Mouse (Mus musculus) cerebellum, postnatal 14 days (tissue): ENCODE data around the gene Rab5c.

Source experiments
- DNase-seq, 2 experiments: peaks; one replicate each; pipeline ENCODE4 v3.0.0; 2021; ENCODE audit warnings: mixed read lengths in 2 of 2

The Rab5c gene

DNA sequence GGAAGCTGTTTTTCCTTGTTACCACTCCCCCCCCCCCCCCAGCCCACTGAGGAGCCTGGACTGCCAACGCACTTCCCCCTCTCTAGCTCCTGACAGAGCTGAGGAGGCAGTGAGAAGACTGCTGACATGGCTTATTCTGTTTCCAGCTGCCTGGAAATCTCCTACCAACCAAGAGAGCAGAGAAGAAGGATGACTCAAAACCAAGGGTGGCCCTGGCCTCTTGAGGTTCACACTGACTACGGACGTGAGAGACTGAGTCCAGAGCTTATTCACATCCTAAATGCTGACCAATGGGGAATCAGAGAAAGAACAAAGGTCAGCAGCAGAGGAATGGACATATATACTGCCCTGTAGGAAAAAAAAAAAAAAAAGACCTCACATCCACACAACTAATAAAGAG lies 18.7 kb downstream of the Rab5c start:
- no peak for DNase-seq

DNA sequence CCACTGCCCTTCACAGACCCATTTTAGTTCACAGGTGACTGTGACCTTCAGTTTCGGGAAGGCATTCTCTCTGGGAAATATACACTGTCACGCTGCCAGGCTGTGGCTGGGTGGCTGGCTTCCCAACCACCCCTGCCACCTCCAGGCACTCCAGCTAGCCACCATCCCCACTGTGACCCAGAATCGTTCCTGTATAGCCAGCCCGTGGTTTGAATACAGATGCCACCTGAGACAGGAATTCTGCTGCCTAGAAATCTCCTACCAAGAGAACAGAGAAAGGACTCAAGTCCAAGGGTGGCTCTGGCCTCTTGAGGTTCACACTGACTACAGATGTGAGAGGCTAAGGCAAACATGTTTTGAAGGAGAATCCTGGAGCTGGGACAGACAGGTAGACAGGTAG lies 19.1 kb downstream of the Rab5c start:
- DNase-seq: no peak

DNA sequence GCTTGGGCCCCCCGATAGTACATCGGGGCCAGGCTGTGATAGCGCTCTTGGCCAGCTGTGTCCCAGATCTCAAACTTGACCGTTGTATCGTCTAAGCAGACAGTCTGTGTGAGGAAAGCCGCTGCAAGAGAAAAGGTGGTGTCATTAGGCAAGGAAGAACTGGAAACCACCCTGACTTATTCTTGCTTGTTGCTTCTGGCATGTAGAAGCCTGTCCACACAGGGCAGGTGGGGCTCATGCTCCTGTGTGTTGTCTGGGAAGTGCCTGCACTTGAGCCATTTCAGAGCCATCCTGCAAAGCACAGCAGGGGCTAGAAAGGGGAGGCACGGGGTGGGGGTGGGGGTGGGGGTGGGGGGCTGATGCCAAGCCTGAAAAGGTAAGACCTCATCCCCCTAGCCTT lies 19.6 kb downstream of the Rab5c start:
- no peak for DNase-seq

DNA sequence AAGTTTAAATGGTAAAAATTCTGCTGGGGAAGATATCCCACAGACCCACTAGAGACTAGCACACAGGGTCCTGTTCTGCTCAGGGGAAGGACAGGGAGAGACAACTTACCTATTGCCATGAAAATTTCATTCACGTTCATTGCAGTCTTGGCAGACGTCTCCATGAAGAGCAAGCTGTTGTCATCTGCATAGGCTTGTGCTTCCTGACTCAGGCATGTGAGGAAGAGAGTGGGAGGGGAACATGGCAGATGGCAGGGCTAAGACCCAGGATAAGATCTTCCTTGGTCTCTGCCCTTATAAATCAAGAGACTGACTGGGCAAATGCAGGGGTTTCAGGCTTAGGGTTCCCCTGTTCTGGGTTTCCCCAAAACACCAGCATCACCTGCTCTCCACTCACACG lies 21.4 kb downstream of the Rab5c start:
- DNase-seq: no peak

DNA sequence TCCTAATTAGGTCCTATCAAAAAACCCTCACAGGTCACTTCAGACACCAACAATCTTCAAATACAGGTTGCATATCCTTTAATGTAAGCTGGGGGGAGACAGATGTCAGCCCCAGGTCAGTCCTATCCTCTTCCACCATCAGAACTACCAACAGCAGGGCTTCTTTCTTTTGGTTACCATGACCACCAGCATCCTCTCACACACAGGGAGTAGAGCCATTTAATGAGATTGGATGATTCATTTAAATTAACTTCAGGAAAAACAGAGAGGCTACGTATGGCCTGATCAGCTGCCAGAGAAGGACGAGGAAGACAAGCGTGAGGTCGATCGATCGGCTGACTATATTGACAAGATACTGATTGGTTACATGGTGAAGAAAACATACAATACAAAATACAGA lies 23.1 kb downstream of the Rab5c start:
- no peak for DNase-seq

DNA sequence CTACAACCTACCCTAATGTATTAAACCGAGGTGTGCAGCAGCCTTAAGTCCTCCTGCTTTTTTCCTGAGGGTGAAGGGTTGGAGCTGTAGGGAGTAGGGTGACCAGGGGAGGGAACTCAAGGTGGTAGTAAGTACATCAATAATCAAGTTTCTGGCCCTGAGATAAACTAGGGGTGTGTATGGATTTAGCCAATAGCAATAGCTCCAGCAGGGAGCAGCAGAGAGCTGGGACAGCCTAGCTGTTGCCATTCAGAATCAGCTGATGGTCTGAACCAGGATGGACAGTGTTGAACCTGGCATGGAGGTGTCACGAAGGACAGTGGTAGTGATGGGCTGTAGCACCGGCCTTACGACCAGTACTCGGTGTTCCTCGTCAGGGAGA lies 23.5 kb downstream of the Rab5c start:
- DNase-seq: peak; percentile 92 to 96

DNA sequence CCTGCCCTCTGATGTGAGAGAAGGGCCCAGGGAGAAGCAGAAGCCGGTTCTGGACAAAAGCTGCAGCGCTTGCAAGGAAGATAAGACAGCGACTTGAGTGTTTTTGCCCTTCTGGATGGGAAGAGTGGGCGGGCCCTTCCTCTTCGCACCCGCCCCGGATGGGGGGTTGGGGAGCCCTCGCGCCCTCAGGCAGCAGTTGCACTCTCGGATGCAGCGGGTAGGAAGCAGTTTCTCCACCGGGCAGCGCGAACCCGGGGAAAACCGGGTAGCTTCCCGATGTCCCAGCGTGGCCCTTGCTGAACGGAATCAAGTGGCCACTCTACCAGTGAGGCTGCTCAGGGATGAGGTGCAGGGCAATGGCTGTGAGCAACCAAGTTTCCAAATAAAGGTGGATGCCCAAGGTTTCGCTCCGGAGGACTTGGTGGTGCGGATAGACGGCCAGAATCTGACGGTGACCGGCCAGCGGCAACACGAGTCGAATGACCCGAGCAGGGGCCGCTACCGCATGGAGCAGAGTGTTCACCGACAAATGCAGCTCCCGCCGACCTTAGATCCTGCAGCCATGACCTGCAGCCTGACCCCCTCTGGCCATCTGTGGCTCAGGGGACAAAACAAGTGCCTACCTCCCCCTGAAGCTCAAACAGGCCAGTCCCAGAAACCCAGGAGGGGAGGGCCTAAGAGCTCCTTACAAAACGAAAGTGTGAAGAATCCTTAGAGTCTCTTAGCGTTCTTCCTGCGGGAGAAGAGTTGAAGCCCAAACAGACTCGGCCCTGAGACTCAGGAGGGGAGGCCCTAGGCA lies 24.1 kb downstream of the Rab5c start, which contains the start of gene Hspb9:
Hspb9 (plus strand) TSS at position 116 of the 799 bp plus-strand sequence.
- no peak for DNase-seq

DNA sequence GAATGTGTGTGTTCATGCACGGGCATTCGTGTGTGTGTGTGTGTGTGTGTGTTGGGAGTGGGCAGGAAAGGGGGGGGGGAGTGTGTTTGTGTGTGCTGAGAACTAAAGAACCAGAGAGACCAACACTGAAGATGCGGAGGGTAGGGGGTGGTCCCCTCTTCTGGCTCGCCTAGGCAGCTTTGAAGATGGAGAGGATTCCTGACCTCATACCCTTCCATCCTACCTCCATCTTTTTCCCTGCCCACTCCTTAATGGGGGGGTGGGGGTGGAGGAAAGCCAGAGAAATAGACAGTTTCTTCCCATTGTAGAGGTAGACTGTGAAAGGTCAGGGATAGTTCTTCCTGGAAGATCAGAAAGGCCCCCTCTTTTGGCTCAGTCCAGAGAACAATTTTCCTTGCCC lies 24.8 kb downstream of the Rab5c start:
- no peak for DNase-seq

DNA sequence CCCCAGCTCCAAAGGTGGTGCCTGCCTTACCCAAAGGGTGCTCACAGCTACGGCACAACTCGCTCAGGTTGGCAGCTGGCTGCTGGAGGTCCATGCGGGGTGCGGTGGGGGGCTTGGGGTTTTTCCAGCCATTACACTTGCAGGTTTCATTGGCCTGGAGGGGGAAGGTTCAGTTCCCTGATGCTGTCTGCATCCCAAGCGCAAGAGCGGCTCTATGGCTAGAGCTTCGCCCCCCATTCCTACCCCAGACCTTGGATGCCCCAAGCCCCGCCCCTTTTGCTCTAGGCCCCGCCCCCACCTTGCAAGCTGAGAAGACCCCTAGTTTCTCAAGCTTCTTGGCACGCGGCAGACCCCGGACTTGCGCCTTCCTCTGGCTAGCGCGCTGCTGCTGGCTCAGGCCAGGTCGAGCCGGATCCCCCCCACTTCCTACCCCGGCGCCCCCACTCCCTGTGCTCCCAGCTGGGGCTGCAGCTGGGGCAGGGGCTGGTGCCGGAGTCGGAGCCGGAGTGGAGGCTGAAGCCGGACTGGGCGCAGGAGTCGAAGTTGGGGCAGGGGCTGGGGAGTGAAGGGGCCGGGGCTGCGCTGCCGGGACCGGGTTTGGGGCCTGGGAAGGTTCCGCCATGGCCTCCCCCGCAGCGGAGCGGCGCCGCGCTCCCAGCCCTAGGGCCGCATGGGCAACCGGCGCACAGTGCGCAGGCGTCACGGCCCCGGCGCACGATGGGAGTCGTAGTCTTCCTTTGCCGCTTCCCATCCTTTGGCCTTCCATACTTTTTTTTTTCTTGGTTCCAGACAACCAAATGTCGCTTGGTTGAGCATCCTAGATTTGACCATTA lies 26.0 kb downstream of the Rab5c start, which contains the start of gene Kat2a:
Kat2a (minus strand) TSS at position 683 of the 833 bp plus-strand sequence.
- peak; percentile 90 to 92 for DNase-seq

DNA sequence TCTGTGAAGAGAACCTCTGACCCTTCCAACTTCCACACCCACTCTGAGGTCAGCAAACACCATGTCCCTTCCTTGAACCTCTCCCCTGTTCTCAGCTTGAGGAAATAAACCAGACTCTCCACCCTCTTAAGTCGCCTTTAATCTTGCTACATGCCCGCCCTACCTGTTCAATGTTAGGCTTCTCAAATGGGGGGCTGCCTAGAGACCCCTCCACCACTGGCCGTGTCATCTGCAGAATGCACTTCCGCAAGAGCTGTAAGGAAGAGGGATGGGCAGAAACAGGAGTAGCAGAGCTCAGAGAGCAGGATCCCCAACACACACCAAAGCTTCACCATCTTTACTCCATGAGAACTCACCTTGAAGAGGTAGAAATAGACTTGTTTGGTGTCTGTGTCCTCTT lies 27.0 kb downstream of the Rab5c start:
- no peak for DNase-seq

DNA sequence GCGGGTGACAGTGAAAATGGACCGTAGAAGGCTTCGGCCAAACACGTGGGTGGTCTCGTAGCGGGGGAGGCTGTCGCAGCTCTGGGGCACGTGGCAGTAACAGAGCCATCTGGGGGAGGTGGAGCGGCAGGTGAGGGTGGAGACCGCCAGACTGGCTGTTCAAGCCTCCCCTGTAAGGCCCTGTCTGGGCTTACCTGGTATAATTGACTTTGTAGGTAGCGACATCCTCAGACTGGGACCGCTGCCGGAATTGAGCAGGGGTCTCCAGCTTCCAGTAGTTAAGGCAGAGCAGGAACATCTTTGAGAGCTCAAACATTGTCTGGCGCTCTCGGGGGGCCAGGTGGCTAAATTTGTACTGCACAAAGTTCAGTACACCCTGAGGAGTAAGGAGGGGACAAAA lies 27.5 kb downstream of the Rab5c start:
- no peak for DNase-seq

DNA sequence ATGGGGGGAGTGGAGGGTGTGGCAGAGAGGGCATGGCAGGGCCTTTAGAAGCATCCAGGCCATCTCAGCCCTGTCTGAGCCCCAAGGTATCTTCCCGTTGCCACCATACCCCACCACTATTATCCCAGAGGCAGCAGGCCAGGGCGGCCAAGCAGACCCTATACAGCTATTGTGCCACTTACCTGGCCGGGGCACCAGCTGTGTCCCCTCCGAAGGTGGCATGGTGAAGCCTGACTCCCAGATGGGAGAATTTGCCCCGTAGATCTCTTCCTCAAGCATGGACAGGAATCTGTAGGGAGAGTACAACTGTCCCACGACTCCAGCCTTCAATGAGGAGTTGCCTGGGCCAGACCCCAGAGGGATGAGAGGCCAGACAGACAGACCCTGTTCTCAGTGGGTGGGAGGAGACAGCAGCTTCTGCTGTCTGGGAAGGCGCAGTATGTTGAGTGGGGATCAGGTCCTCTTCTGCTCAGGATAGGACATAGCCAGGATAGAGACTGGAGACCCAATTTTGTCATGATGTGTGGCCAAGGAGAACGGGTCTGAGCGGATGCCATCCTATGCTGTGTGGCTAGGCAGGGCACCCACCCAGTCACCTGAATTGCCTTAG lies 28.7 kb downstream of the Rab5c start:
- no peak for DNase-seq

DNA sequence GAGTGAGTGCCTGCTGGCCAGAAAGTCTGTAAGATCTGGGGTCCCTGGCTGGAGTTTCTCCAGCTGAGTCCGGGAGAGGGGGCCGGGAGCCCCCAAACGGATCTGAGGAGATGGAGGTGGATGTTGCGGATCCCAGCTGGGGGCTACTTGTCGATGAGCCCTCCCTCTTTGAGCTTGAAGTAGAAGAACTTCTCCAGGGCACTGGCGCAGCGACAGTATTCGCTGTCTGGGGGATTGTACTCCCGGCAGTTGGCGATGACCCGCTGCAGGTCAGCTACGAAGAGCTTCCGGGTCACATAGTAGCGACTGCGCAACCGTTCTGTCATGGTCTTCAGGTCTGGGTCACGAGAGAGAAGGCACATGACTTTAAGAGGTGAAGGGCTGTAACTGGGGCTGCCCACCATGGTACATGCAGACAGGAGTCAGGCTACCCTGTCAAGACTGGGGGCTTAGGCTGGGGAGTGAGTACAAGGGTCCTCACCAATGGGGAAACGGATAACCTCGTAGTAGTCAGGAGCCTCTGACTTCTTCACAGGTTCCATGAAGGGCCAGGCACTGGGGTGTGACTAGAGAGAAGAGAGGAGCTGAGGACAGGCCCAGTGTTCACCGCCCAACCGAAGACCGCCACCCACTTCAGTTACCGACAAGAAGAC lies 32.8 kb downstream of the Rab5c start:
- DNase-seq: no peak

DNA sequence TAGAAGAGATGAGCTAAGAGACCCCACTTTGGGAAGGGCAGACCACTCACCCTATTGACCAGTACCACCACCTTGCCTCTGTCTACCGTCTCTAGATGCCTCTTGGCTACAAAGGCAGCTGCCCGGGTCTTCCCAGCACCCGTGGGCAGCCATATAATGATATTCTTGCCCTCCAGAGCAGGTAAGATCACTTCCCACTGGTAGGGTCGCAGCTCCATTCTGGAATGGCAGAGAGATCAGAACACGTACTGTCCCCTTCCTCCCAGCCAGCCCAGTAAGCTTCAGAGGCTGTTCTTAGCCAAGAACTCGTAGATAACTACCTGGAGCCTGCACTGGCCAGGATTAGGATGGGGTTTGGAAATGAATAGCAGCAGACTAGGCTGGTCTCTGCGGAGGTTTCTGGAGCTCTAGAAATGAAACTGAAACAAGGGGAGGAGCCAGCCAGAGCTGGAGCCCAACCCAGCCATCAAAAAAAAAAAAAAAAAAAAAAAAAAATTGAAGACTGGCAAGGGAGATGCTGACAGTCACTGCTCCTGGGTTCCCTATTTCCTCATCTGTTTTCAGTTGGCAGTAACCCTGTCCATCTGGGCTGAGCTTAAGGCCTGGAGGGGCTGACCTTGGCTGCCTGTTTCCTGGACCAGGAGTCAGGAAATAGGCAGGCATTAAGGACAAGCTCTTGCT lies 34.0 kb downstream of the Rab5c start, which contains the start of gene Dhx58:
Dhx58 (minus strand) TSS at position 421 of the 681 bp plus-strand sequence.
- DNase-seq: no peak

DNA sequence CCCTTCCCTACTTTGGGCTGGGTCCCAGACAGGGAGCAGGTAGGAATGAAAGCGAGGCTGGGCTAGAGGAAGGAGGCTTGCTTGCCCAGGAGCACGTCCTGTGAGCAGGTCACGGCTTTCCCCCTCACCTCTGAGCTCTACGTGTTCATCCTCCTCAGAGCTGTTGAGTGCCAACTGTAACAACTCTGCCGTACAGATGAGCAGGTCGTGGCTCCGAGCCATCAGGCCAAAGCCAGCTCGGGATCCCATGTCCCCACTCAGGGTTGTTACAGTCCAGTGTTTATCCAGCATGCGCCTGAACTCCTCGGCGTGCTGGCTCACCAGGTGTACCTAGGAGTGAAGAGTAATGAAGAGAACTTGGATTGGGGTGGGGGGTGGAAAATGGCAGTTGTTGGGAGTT lies 34.6 kb downstream of the Rab5c start:
- DNase-seq: no peak

DNA sequence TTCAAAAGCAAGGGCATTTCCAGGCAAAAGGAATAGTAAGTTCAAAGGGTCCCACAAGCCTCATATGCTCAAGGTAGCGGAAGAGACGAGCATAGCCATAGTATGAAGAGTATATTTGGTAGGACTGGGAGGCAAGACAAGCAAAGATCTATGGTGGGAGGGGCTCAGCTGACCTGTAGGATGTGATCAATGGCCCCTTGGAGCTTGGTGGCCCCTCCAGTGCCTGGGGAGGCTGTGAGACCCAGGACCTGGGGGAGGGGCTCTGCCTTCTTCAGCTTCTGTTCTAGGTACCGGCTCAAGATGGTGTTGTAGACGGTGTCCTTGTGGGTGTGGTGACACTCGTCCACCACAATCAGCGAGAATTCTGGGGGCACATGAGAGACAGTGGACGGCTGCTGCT lies 35.1 kb downstream of the Rab5c start:
- no peak for DNase-seq

DNA sequence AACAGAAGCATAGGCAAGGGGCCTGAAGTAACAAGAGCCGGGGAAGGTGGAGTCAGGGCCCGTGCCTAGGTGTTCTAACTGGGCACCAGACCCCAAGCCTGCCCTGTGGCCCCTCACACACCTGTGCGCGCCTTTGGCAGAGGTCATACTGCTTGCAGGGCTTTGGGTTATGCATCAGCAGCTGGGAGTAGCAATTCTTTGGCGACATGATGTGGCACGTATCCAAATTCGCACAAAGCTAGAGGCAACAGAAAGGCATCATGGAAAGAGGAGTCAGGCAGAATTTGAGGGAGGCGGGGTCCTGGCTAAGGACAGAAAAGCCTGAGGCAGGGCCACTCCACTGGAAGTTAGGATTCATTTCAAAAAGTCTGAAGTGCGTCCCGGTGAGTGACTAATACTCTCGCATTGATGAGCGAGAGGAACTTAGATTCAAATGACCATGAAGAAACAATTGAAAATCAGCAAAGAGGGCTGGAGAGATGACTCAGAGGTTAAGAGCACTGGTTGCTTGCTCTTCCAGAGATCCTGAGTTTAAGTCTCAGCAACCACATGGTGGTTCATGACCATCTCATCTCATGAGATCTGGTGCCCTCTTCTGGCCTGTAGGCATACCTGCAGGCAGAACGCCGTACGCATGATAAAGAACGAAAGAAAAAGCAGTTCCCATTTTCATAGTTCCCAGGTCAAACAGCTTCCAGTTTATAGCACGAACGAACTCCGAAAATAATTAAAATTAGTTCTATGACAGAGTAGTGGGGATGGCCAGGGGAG lies 35.7 kb downstream of the Rab5c start:
- DNase-seq: peak; percentile 80 to 81

DNA sequence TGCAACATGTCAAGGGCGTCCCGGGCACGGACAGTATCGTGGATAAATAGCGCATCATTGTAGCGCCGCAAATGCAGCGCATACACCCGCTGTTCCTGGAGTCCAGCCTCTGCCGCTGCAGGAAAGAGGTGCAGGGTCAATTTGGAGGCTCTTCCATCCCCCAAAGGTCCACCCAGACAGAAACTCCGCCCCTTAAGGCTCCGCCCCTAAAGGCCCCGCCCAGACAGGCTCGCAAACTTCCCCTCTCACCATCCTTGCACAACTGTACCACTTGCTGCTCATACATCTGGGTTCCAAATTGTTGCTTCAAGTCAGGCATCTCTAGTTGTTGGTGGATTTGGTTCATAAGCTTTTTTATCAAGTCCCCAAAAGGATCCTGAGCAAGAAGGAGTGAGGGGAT lies 36.7 kb downstream of the Rab5c start:
- no peak for DNase-seq

DNA sequence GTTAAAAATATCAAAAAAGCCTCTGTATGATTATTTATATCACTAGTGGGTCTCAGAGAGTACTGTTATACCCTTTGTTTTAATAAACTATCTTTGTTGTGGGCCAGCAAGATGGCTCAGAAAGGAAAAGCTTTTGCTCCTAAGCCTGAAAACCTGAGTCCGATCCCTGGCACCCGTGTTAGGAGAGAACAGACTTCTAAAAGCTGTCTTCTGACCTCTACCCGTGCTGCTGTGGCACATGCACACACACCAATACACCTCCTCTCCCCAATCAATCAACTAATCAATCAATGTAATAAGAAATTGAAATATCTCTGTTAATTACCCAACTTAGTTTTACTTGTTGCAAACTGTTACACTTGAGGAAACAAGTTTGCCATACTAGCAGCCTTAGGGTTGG lies 37.3 kb downstream of the Rab5c start:
- no peak for DNase-seq

DNA sequence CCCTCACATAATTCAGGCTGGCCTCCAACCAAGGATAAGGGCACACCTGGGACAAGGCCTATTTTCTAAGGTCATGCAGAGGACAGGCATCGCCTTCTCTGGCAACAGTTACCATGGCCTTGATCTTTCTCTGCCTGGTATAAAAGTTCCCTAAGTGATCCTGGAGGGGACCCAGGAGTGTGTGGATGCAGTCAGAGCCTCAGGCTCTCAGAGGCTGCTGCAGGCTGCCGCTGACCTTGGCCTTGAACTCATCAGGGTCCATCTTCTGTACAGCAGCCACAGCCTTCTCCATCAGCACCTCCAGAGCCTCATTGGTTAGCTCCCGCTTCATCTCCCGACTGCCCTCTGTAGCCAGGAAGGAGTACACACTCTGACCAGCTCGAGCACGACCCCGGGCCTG lies 40.1 kb downstream of the Rab5c start:
- DNase-seq: no peak

DNA sequence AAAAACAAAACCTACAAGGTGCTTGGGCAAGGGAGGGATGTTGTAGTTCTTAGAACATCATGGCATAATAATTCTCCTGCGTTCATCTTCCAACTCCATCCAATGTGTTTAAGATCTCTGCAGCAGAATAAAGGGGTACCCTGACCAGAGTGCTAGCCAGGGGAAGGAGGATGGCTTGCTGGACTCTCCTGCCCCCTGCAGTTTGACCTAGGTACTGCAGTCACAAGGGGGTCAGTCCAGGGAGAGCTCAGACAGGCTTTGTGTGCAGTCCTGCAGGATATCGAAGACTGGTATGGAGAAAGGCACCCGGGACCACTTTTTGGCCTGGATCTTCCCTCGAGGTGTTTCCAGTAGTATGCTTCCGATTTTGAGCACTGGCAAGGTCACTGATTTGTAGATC lies 43.1 kb downstream of the Rab5c start:
- DNase-seq: peak; percentile 94 to 96

DNA sequence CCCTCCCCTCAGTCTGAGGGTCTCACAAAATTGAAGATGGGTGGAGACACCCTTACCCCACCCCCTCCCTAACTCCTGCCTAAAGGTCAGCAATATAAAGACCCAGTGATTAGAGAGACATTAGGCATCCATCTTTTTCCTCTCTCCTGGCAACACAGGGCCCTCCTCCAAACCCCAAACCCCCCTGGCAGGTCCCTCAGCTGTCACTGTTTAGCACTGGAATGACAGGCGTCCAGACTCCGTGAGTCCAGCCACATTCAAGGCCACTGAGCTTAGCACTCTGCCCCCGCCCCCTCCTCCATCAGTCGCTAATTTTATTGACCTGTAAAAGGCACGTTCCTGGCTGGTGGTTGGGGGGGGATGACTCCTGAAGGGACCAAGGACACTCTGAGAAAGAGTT lies 44.9 kb downstream of the Rab5c start:
- no peak for DNase-seq
